Mouse (Mus musculus) adrenal gland, postnatal 25 days (tissue): ENCODE results near the gene Ngly1. TPM values are rescaled to one million over a fixed set of nuclear protein-coding genes. Genes with fewer than 3 reads are reported as not detected.

Experiments used
- DNase-seq: peaks from one replicate; pipeline ENCODE4 v3.0.0; 2021; ENCODE audit warnings: mixed read lengths
- long read RNA-seq: library from polyadenylated mRNA; stranded (forward); transcript quantifications from one replicate; pipeline ENCODE4 v2.0.0, GENCODE M21; 2021
- total RNA-seq: library from RNA; stranded (reverse); gene quantifications from 2 replicates; pipeline ENCODE4 v1.2.3, GENCODE M21; 2021

Ngly1 gene
- 49.7 and 59.2 TPM in 2 replicates for total RNA-seq
- long read RNA-seq, transcript Ngly1-201 (12 exons, 2,935 nt), result major isoform, 120 of 154 reads
- long read RNA-seq, partial matches to known transcripts, result 5 of 154 reads
- long read RNA-seq, other reads (novel, unspliced or antisense), result 28 of 154 reads

GRCm38 (mm10) chr14:16249171-16249874, at the start of gene Ngly1, which contains the start of gene Oxsm:
Gene Ngly1, plus strand, starts transcription at chr14:16249280.
Gene Oxsm, minus strand, starts transcription at chr14:16249808.
- DNase-seq, result peak; percentile 94

- DNase-seq, result no peak
Measured at GRCm38 (mm10) chr14:16200220-16200912, 48.7 kb upstream of the Ngly1 start.

- DNase-seq, result peak; percentile 4
Measured at GRCm38 (mm10) chr14:16200969-16201638, 48.0 kb upstream of the Ngly1 start.

- DNase-seq, result no peak
Measured at GRCm38 (mm10) chr14:16201673-16202072, 47.4 kb upstream of the Ngly1 start.

GRCm38 (mm10) chr14:16207722-16208121, 41.4 kb upstream of the Ngly1 start:
- no peak for DNase-seq

GRCm38 (mm10) chr14:16219015-16219414, 30.1 kb upstream of the Ngly1 start:
- DNase-seq, result no peak

- no peak for DNase-seq
Measured at GRCm38 (mm10) chr14:16229395-16229794, 19.7 kb upstream of the Ngly1 start.

GRCm38 (mm10) chr14:16230581-16230980, 18.5 kb upstream of the Ngly1 start:
- no peak for DNase-seq

GRCm38 (mm10) chr14:16233515-16233914, 15.6 kb upstream of the Ngly1 start:
- no peak for DNase-seq

GRCm38 (mm10) chr14:16236466-16236865, 12.6 kb upstream of the Ngly1 start:
- DNase-seq, result no peak

GRCm38 (mm10) chr14:16242193-16242815, 6.8 kb upstream of the Ngly1 start:
- no peak for DNase-seq

- DNase-seq, result peak; percentile 89
Measured at GRCm38 (mm10) chr14:16242947-16243602, 6.0 kb upstream of the Ngly1 start.

- peak; percentile 9 for DNase-seq
Measured at GRCm38 (mm10) chr14:16243603-16244209, 5.4 kb upstream of the Ngly1 start.

GRCm38 (mm10) chr14:16244370-16244769, 4.7 kb upstream of the Ngly1 start:
- no peak for DNase-seq

GRCm38 (mm10) chr14:16245127-16245526, 4.0 kb upstream of the Ngly1 start:
- DNase-seq, result no peak

- no peak for DNase-seq
Measured at GRCm38 (mm10) chr14:16246340-16246912, 2.7 kb upstream of the Ngly1 start.

- DNase-seq, result no peak
Measured at GRCm38 (mm10) chr14:16248135-16248534, 945 bp upstream of the Ngly1 start.

GRCm38 (mm10) chr14:16248603-16249157, 400 bp upstream of the Ngly1 start:
- no peak for DNase-seq

- no peak for DNase-seq
Measured at GRCm38 (mm10) chr14:16250099-16250498, 1.0 kb downstream of the Ngly1 start.

GRCm38 (mm10) chr14:16255745-16256144, 6.7 kb downstream of the Ngly1 start:
- no peak for DNase-seq

GRCm38 (mm10) chr14:16256209-16256608, 7.1 kb downstream of the Ngly1 start:
- DNase-seq, result no peak
